ENCODE assay signal across 9 mouse cellular contexts in the genomic region with DNA sequence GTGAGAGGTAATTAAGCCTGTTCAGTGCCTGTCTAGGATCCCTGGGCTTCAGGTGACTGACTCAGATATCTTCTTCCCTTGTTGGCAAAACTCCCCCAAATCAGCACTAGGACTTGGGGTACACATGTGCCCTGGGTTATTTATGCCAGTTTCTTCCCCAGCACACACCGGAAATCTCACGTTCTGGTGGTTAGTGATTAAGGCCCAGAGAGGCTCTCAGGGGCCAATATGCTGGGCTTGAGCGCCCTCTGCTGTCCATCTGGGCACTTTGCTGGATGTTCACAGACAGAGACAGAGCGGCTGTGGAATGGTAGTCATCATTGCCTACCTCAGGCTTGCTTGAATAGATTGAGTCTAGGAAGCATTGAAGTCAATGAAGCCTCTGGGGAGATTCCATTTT. TPM values are rescaled to one million over a fixed set of nuclear protein-coding genes. Genes with fewer than 3 reads are reported as not detected.
DNase-seq lines count a peak whose midpoint lies in the region; ATAC-seq lines count a peak whose summit lies in the region.
"Had no signal": no experiment of that assay in that cellular context is flagged by ENCODE, and none has a peak within 500 bp of the region (broad histone marks: within the 10 kb centered on the region; RNA-seq: fewer than 3 reads in every experiment).

No protein-coding gene starts in this region.

- peak; percentile 57 for ATAC-seq in cerebellum, adult (ENCODE audit: insufficient number of reproducible peaks, low FRiP score, low TSS enrichment)
- ATAC-seq in forebrain, embryonic 15.5 days (replicated peaks) = peak; percentile 67
- ATAC-seq in hindbrain, embryonic 13.5 days (ENCODE audit: low FRiP score) = peak; percentile 54; the same call in 1 of the 2 replicates

- H3K9ac ChIP-seq in forebrain, embryonic 15.5 days (replicated peaks) = no peak overlapping the region
- H3K9ac ChIP-seq in hindbrain, embryonic 13.5 days = no peak overlapping the region

- H3K27me3 ChIP-seq in forebrain, embryonic 15.5 days = no peaks in the 10 kb centered on the region
- H3K27me3 ChIP-seq in hindbrain, embryonic 13.5 days = no peaks in the 10 kb centered on the region

- DNase-seq in MEL-GATA-1-ER (ENCODE audit: extremely low read depth, low read depth) = peak; percentile 67
- DNase-seq in layer of hippocampus, adult 9-11 months = peak; percentile 61
- peak; percentile 86 for DNase-seq in lung, postnatal 10 days
- peak; percentile 76 for DNase-seq in retina, postnatal 7 days (ENCODE audit: low read depth, low spot score)
- peak; percentile 80 for DNase-seq in urinary bladder, postnatal 25 days (ENCODE audit: low spot score)

- no peaks in the 10 kb centered on the region for H3K9me3 ChIP-seq in forebrain, embryonic 15.5 days
- H3K9me3 ChIP-seq in hindbrain, embryonic 13.5 days = no peaks in the 10 kb centered on the region

- H3K27ac ChIP-seq in forebrain, embryonic 15.5 days (replicated peaks) = no peak overlapping the region
- H3K27ac ChIP-seq in hindbrain, embryonic 13.5 days = no peak overlapping the region
- H3K27ac ChIP-seq: macrophage had no signal

- no peak overlapping the region for H3K4me3 ChIP-seq in forebrain, embryonic 15.5 days
- H3K4me3 ChIP-seq in hindbrain, embryonic 13.5 days = no peak overlapping the region

- no peaks in the 10 kb centered on the region for H3K36me3 ChIP-seq in forebrain, embryonic 15.5 days
- no peaks in the 10 kb centered on the region for H3K36me3 ChIP-seq in hindbrain, embryonic 13.5 days

- H3K4me2 ChIP-seq in forebrain, embryonic 15.5 days (replicated peaks) = no peak overlapping the region
- H3K4me2 ChIP-seq in hindbrain, embryonic 13.5 days = no peak overlapping the region

- 4% methylated on average over 4 of the region's 4 CpGs for WGBS in forebrain, embryonic 15.5 days
- WGBS in hindbrain, embryonic 13.5 days = 6% methylated on average over 4 of the region's 4 CpGs

- H3K4me1 ChIP-seq in forebrain, embryonic 15.5 days = peaks cover 10% of the 10 kb centered on the region
- H3K4me1 ChIP-seq in hindbrain, embryonic 13.5 days (replicated peaks) = peaks cover 26% of the 10 kb centered on the region

RNA-seq across cellular contexts. Expression of gene Col6a1, which starts 9.0 kb away (rescaled TPM):
- 8.1 and 8.3 TPM in 2 replicates for polyA plus RNA-seq in forebrain, embryonic 15.5 days (2015; fragmentation: Nextera tagmentation; extraction: Ambion mirVana)
- 24.1 and 28.8 TPM in 2 replicates for polyA plus RNA-seq in hindbrain, embryonic 13.5 days (2015; fragmentation: Nextera tagmentation; extraction: Ambion mirVana)
